Mouse (Mus musculus) midbrain, embryonic 12.5 days (tissue): Measurements from ENCODE around the gene Tex2. TPM values are rescaled to one million over a fixed set of nuclear protein-coding genes. Genes with fewer than 3 reads are reported as not detected.
"Not testable (repeated sequence)": the region's sequence is repeated elsewhere in the genome, so short reads cannot be mapped to it uniquely, and the experiment has no call there.

Experiments used
- ATAC-seq: fragments of 200-750 bp; cut with Nextera tagmentation; 2 replicates; pipeline ENCODE4 v1.8.0; 2017; ENCODE audit warnings: low read depth, moderate TSS enrichment, moderate library complexity; ENCODE audit not compliant: low FRiP score
- H3K27ac ChIP-seq: fragments of 300-500 bp; sonication (generic); replicated peaks from 2 replicates; pipeline ENCODE4 v1.5.1; 2016; ENCODE audit warnings: mild to moderate bottlenecking
- H3K27me3 ChIP-seq: fragments of 300-500 bp; sonication (generic); 2 replicates; pipeline ENCODE4 v1.6.1; 2016; ENCODE audit warnings: mild to moderate bottlenecking
- H3K36me3 ChIP-seq: fragments of 300-500 bp; sonication (generic); 2 replicates; pipeline ENCODE4 v1.6.1; 2016
- H3K4me1 ChIP-seq: fragments of 300-500 bp; sonication (generic); 2 replicates; pipeline ENCODE4 v1.6.1; 2016
- H3K4me2 ChIP-seq: fragments of 300-500 bp; sonication (generic); replicated peaks from 2 replicates; pipeline ENCODE4 v1.6.1; 2016; ENCODE audit warnings: mild to moderate bottlenecking, moderate library complexity
- H3K4me3 ChIP-seq: fragments of 300-500 bp; sonication (generic); 2 replicates; pipeline ENCODE4 v1.5.1; 2016; ENCODE audit warnings: mild to moderate bottlenecking
- H3K9ac ChIP-seq: fragments of 300-500 bp; sonication (generic); replicated peaks from 2 replicates; pipeline ENCODE4 v1.6.1; 2016; ENCODE audit warnings: mild to moderate bottlenecking, moderate library complexity
- H3K9me3 ChIP-seq: fragments of 300-500 bp; sonication (generic); 2 replicates; pipeline ENCODE4 v1.6.1; 2016; ENCODE audit warnings: mild to moderate bottlenecking
- WGBS: fragments of 180-500 bp; shearing (Covaris S2); methylation state at CpG from one replicate; pipeline ENCODE4 v1.1.7; 2016; 5-methylcytosine and 5-hydroxymethylcytosine counted together
- polyA plus RNA-seq: library from polyadenylated mRNA; unstranded; fragments of >200 nt; fragmentation: Nextera tagmentation; extraction: Ambion mirVana; gene quantifications from 2 replicates; pipeline ENCODE4 v1.2.1, GENCODE M21; 2016

Tex2 gene
- polyA plus RNA-seq, 1 experiment from 2014 or later: 12.1 TPM

DNA sequence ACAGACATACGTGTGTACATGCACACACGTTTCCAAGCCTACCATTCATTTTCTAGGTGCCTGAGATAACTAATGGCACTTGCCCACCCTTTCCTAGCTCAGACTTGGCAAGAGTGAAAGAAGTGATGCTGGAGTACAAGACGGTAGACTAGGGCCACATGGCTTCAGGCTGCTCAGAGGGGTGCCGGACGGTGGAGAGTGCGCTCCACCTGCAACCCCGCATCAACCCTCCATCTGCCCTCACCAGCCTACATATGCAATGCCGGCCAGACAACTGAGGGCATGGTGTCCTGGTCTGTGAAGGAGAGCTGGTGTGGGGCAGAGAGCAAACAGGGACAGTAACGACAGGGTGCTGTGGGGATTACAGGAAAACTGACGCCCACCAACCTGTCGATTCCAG lies 22.0 kb downstream of the Tex2 start:
- no peaks in the 10 kb centered on the region for H3K4me1 ChIP-seq
- 89% methylated on average over 11 of the region's 11 CpGs for WGBS
- no peaks in the 10 kb centered on the region for H3K27me3 ChIP-seq
- no peak overlapping the region for H3K27ac ChIP-seq
- ATAC-seq: no peak
- no peaks in the 10 kb centered on the region for H3K9me3 ChIP-seq
- H3K4me2 ChIP-seq: no peak overlapping the region
- H3K36me3 ChIP-seq: no peaks in the 10 kb centered on the region
- no peak overlapping the region for H3K4me3 ChIP-seq
- H3K9ac ChIP-seq: no peak overlapping the region

DNA sequence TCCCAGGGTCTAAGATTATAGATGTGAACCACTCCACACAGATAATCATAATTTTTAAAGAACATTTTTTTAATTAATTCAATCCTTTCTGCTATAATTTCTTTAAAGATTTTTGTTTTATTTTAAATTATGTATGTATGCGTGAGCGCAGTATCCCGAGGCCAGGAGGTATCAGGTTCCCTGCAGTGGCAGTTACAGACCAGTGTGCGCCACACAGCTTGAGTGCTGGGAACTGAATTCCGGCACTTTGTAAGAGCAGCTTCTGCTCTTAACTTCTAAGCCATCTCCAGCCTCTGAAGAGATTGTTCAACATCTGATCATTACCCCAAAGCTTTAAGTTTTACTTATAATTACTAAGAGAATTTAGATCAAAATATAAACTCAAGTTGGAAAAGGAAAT lies 23.1 kb downstream of the Tex2 start:
- no peaks in the 10 kb centered on the region for H3K27me3 ChIP-seq
- H3K9me3 ChIP-seq: no peaks in the 10 kb centered on the region
- 50% methylated on average over 5 of the region's 5 CpGs for WGBS
- H3K27ac ChIP-seq: no peak overlapping the region
- H3K4me3 ChIP-seq: no peak overlapping the region
- H3K36me3 ChIP-seq: no peaks in the 10 kb centered on the region
- H3K4me1 ChIP-seq: no peaks in the 10 kb centered on the region
- no peak overlapping the region for H3K4me2 ChIP-seq
- ATAC-seq: no peak
- H3K9ac ChIP-seq: no peak overlapping the region

DNA sequence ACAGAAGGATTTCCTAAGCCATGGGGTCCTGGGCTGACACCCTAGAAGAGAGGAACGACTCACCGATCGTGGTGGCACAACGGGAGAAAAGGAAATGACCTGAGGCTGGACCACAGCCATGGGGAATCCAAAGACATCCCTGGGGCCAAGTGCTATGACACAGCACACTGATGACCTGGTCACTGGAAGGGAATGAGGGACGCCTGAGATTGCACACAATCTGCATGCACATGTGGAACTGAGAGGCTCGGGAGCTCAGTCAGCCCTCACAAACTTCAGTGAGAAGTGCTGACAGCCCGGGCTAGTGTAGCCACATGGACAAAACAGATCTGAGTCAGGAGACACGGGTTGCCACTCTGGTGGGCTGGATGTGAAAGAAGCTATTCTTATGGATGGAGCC lies 24.4 kb downstream of the Tex2 start:
- no peak overlapping the region for H3K27ac ChIP-seq
- no peak for ATAC-seq
- H3K27me3 ChIP-seq: no peaks in the 10 kb centered on the region
- no peaks in the 10 kb centered on the region for H3K36me3 ChIP-seq
- WGBS: 58% methylated on average over 8 of the region's 8 CpGs
- no peak overlapping the region for H3K4me2 ChIP-seq
- no peak overlapping the region for H3K9ac ChIP-seq
- no peak overlapping the region for H3K4me3 ChIP-seq
- H3K9me3 ChIP-seq: no peaks in the 10 kb centered on the region
- H3K4me1 ChIP-seq: no peaks in the 10 kb centered on the region

DNA sequence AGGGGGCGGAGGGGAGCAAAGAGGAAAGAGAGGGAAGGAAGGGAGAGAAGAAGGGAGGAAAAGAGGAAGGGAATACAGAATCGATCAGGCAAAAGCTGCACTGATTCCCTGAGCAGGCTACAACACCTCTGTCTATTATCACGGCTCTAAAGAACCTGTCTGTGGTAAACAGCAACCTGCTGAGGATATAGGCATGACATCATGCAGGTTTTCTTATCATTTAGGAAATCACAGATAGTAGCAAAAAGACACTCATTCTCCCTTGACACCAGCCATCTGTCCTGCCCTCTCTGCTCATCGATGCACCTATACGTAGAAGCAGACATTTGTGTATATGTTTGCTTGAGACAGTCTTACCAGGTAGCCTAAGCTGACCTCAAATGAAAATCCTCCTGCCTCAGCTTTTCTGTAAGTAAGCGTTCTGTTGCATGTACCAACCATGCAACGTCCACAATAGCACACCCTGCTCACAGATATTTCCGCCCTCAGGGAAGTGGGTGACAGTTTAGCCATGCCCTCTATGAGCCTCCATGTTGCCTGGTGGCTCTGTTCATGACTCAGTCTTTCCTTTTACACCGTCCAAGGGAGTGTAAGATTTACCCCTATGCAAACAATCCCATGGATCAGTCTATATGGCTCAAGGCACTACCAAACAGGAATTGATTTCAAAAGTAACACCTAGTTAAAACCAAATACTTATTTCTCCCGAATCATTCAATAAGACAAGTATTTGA lies 25.3 kb downstream of the Tex2 start:
- ATAC-seq: no peak

DNA sequence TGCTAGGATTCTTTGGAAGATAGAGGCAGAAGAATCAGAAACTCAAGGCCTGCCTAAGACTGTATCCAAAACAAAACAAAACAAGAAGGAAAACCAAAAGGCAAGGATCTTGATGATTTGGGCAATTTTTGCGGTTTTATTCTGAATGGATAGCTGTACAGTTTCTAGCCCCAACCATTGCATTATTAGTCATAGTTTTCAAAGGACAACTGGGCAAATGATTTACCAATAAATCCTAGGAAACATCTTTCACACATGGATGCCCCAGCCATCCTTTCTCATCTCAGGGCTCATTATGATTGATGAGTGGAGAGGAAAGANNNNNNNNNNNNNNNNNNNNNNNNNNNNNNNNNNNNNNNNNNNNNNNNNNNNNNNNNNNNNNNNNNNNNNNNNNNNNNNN lies 29.4 kb downstream of the Tex2 start:
- no peak for ATAC-seq
- H3K9ac ChIP-seq: no peak overlapping the region
- no peak overlapping the region for H3K27ac ChIP-seq
- H3K4me2 ChIP-seq: no peak overlapping the region
- no peaks in the 10 kb centered on the region for H3K27me3 ChIP-seq
- 94% methylated on average over 1 of the region's 1 CpGs for WGBS
- no peaks in the 10 kb centered on the region for H3K9me3 ChIP-seq
- H3K36me3 ChIP-seq: no peaks in the 10 kb centered on the region
- H3K4me3 ChIP-seq: no peak overlapping the region
- H3K4me1 ChIP-seq: no peaks in the 10 kb centered on the region

More for the DNA sequence above, 25.3 kb downstream of the Tex2 start:
- H3K27ac ChIP-seq: no peak overlapping the region
- H3K27me3 ChIP-seq: no peaks in the 10 kb centered on the region
- H3K36me3 ChIP-seq: no peaks in the 10 kb centered on the region
- H3K4me3 ChIP-seq: no peak overlapping the region
- WGBS: 89% methylated on average over 10 of the region's 10 CpGs
- H3K9me3 ChIP-seq: no peaks in the 10 kb centered on the region
- no peak overlapping the region for H3K4me2 ChIP-seq
- no peaks in the 10 kb centered on the region for H3K4me1 ChIP-seq
- H3K9ac ChIP-seq: no peak overlapping the region

DNA sequence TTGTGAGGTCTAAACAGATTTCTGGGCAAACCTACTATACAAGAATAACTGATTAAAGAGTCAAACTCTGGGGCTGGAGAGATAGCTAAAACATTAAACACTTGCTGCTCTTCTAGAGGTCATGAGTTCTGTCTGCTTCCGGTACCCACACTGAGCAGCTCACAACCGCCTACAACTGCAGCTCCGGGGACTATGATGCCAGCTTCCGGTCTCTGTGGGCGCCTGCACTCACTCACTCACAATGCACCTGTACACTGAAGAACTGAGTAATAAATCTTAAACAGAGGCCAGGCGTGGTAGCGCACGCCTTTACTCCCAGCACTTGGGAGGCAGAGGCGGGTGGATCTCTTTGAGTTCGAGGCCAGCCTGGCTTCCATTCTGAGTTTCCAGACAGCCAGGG lies 31.9 kb downstream of the Tex2 start:
- H3K27ac ChIP-seq: no peak overlapping the region
- H3K9me3 ChIP-seq: no peaks in the 10 kb centered on the region
- H3K4me3 ChIP-seq: no peak overlapping the region
- 95% methylated on average over 10 of the region's 10 CpGs for WGBS
- no peaks in the 10 kb centered on the region for H3K36me3 ChIP-seq
- H3K27me3 ChIP-seq: no peaks in the 10 kb centered on the region
- H3K9ac ChIP-seq: no peak overlapping the region
- H3K4me1 ChIP-seq: no peaks in the 10 kb centered on the region
- H3K4me2 ChIP-seq: no peak overlapping the region
- no peak for ATAC-seq

DNA sequence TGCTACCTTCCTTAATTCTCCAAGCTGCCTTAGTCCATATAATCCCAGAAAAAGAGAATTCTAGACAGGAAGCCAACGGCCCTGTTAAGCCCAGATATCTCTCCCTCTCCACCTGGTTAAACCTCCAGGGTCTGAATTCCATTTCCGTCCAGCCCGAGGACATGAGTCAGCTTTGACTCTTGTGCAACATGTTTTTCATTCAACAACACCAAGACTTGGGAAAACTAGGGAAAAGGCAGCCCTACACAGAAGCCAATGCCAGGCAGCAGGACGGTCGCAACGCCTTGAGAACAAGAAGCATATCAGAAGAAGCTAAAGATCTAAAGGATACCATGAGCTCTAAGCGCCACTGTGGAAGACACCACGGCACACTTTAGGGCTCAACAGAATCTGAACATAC lies 32.8 kb downstream of the Tex2 start:
- no peak overlapping the region for H3K4me3 ChIP-seq
- H3K9ac ChIP-seq: no peak overlapping the region
- H3K27ac ChIP-seq: no peak overlapping the region
- no peaks in the 10 kb centered on the region for H3K27me3 ChIP-seq
- 93% methylated on average over 8 of the region's 8 CpGs for WGBS
- H3K4me1 ChIP-seq: no peaks in the 10 kb centered on the region
- no peaks in the 10 kb centered on the region for H3K36me3 ChIP-seq
- no peak for ATAC-seq
- H3K9me3 ChIP-seq: no peaks in the 10 kb centered on the region
- H3K4me2 ChIP-seq: no peak overlapping the region

DNA sequence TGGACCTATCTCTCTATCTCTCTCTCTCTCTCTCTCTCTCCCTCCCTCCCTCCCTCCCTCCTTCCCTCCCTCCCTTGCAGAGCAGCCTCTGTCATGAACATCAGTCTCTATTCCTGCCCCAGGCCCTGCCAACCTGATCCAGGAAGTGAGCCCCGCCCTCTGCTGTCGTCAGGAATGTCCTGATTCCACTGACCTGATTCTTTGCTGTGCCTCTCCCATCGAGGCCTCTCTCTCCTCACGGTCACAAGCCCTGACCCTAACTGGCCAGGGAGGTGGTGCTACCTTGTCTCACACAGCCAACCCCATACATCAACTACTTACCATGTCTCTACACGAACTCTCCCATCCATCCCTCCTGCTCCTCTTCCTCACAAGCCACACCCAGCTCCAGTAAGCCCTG lies 33.3 kb downstream of the Tex2 start:
- Histone ChIP-seq H3K9me3 (no peaks in the 10 kb centered on the region), H3K4me2 (no peak overlapping the region), H3K36me3 (no peaks in the 10 kb centered on the region), H3K27me3 (no peaks in the 10 kb centered on the region), H3K4me1 (no peaks in the 10 kb centered on the region), H3K27ac (no peak overlapping the region), H3K4me3 (no peak overlapping the region), H3K9ac (no peak overlapping the region)
- no peak for ATAC-seq
- 81% methylated on average over 5 of the region's 5 CpGs for WGBS

DNA sequence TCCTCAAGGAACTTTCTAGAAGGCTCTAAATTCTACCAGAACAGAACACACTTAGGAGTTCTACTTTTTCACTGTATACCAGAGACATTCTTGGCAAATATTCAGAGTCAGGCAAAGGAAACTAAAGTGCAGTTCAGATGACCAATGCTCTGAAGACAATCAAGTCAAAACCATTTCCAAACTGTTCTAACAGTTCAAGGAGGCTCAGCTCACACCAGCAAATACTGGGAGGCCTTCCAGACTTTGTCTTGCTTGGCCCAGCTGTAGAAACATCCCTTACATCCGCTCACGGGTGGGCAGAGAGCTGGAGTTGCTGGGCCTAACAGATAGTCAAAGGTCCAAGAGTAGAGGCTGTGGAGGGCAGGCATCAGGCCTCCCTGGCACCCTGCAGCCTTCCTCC lies 34.1 kb downstream of the Tex2 start:
- H3K27ac ChIP-seq: no peak overlapping the region
- no peaks in the 10 kb centered on the region for H3K9me3 ChIP-seq
- no peaks in the 10 kb centered on the region for H3K27me3 ChIP-seq
- H3K4me2 ChIP-seq: no peak overlapping the region
- no peaks in the 10 kb centered on the region for H3K4me1 ChIP-seq
- H3K36me3 ChIP-seq: no peaks in the 10 kb centered on the region
- H3K9ac ChIP-seq: no peak overlapping the region
- 88% methylated on average over 2 of the region's 2 CpGs for WGBS
- ATAC-seq: no peak
- no peak overlapping the region for H3K4me3 ChIP-seq

DNA sequence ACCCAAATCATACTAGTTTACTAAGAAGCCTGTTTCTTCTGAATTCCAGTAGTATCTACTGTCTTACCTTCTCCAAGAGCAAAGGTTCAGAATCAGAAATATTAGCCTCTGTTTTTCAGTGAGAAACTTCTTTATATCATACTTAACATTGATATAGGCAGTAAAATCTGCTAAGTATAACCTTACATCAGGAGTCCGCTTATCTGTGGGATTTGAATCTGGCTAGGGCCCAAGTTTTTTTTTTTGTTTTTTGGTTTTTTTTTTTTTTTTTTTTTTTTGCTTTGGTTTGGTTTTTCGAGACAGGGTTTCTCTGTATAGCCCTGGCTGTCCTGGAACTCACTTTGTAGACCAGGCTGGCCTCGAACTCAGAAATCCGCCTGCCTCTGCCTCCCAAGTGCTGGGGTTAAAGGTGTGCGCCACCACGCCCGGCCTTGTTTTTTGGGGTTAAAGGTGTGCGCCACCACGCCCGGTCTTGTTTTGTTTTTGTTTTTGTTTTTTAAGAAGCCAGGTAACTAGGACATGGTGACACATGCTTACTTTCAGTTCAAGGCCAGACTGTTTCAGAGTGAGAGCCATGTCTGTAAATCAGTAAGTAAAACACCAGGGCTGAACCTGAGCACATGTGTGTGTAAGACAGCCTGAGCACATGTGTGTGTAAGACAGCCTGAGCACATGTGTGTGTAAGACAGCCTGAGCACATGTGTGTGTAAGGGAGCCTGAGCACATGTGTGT lies 35.4 kb downstream of the Tex2 start:
- not testable (repeated sequence) for H3K27ac ChIP-seq, H3K27me3 ChIP-seq, H3K36me3 ChIP-seq, H3K9ac ChIP-seq, H3K4me2 ChIP-seq, H3K4me1 ChIP-seq, H3K9me3 ChIP-seq, H3K4me3 ChIP-seq, ATAC-seq
- 91% methylated on average over 10 of the region's 10 CpGs for WGBS

DNA sequence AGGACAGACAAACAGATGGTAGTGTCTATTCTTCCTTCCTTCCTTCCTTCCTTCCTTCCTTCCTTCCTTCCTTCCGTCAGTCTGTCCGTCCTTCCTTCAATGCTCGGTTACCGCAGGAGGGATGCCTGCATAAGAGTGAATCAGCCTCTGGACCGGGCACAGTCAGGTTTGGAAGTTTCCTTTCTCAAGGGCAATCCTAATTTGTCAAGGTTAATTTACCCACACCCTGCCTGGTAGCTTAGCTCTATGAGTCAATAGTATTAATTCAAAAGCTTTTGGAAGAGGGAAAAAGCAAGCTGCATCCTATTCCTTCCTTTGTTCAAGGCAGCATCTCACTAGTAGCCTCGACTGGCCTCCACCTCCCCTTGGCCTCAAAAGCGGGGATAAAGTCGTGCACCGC lies 38.8 kb downstream of the Tex2 start:
- no peak overlapping the region for H3K4me2 ChIP-seq
- peaks cover 8% of the 10 kb centered on the region for H3K4me1 ChIP-seq
- 89% methylated on average over 9 of the region's 9 CpGs for WGBS
- no peaks in the 10 kb centered on the region for H3K27me3 ChIP-seq
- H3K27ac ChIP-seq: no peak overlapping the region
- no peak for ATAC-seq
- H3K4me3 ChIP-seq: no peak overlapping the region
- H3K9ac ChIP-seq: no peak overlapping the region
- H3K36me3 ChIP-seq: no peaks in the 10 kb centered on the region
- H3K9me3 ChIP-seq: no peaks in the 10 kb centered on the region

DNA sequence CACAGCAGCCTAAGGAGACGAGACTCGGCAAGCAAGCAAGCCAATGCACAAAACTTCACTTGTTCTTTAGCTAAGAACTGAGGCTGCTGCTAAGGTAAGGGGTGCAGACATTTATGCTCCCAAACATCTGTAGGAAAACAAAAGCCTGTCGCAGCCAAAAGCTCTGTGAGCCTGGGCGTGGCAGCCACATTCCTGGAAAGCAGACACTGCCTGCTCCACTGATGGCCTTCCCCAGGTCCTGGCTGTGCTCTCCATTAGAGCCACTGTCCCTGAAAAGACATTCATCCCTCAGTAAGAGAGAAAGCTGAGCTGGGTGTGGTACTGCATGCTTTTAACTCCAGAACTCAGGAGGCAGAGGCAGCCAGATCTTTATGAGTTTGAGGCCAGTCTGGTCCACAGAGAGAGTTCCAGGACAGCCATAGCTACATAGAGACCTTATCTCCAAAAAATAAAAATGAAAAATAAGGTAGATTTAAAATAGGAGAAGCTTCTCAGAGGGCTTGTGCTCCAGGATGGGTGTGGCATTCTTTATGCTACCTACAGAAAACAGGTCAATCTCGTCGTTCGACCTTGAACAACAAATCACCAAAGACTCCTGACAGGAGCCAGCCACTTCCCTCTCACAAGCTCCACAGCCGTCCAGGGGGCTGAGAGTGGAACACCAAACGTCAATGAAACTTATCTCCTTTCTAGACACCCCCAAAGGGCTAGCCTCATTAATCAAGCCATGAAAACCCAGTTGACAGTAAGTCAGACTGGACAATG lies 39.6 kb downstream of the Tex2 start:
- no peak overlapping the region for H3K4me2 ChIP-seq
- H3K4me1 ChIP-seq: peaks cover 8% of the 10 kb centered on the region
- 72% methylated on average over 9 of the region's 9 CpGs for WGBS
- no peak for ATAC-seq
- H3K27ac ChIP-seq: no peak overlapping the region
- no peaks in the 10 kb centered on the region for H3K9me3 ChIP-seq
- no peaks in the 10 kb centered on the region for H3K27me3 ChIP-seq
- H3K9ac ChIP-seq: no peak overlapping the region
- no peaks in the 10 kb centered on the region for H3K36me3 ChIP-seq
- no peak overlapping the region for H3K4me3 ChIP-seq
